In the genomic region with DNA sequence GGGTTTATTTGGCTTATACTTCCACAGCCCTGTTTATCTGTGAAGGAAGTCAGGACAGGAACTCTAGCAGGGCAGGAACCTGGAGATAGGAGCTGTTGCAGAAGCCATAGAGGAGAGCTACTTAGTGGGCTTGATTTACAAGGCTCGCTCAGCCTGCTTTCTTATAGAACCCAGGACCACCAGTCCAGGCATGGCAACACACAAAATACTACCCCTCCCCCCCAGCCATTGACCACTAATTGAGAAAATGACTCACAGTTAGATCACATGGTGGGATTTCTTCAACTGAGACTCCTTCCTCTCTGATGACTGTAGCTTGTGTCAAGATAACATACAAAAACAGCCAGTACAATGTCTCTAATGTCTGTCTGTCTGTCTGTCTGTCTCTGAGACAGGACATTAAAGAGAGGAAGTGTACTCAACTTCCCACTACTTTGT, we compare ENCODE assay signal across 14 mouse cellular contexts. TPM values are rescaled to one million over a fixed set of nuclear protein-coding genes. Genes with fewer than 3 reads are reported as not detected.
DNase-seq lines count a peak whose midpoint lies in the region; ATAC-seq lines count a peak whose summit lies in the region.
"Had no signal": no experiment of that assay in that cellular context is flagged by ENCODE, and none has a peak within 500 bp of the region (broad histone marks: within the 10 kb centered on the region; RNA-seq: fewer than 3 reads in every experiment).

No protein-coding gene starts in this region.

- peak overlapping the region; percentile 29 for H3K4me3 ChIP-seq in liver, embryonic 15.5 days (replicated peaks)
- H3K4me3 ChIP-seq: embryonic facial prominence, embryonic 15.5 days; hindbrain, embryonic 12.5 days; limb, embryonic 15.5 days had no signal

- peak; percentile 84 for DNase-seq in heart, adult 11 months
- DNase-seq in heart, adult 8-10 months (ENCODE audit: low spot score): no peak
- DNase-seq in 3T3-L1 (ENCODE audit: low read depth, low spot score): peak; percentile 50
- peak; percentile 60 for DNase-seq in c-Kit-positive CD71-negative TER-119-negative erythroid progenitor cells, embryonic 14.5 days (ENCODE audit: low read depth)
- no peak for DNase-seq in cerebellum, postnatal 4 days (ENCODE audit: low spot score in 2 of 2)
- DNase-seq in ovary, postnatal 10 days (ENCODE audit: low spot score): no peak
- DNase-seq: cerebellum, postnatal 10 days; spleen, adult 18-20 months had no signal

- no peaks in the 10 kb centered on the region for H3K27me3 ChIP-seq in liver, embryonic 15.5 days
- H3K27me3 ChIP-seq: embryonic facial prominence, embryonic 15.5 days; hindbrain, embryonic 12.5 days; limb, embryonic 15.5 days had no signal

- peaks cover 56% of the 10 kb centered on the region for H3K4me1 ChIP-seq in liver, embryonic 15.5 days (replicated peaks)
- H3K4me1 ChIP-seq: embryonic facial prominence, embryonic 15.5 days had no signal

- peak overlapping the region; percentile 30 for H3K9ac ChIP-seq in liver, embryonic 15.5 days
- H3K9ac ChIP-seq: embryonic facial prominence, embryonic 15.5 days; hindbrain, embryonic 12.5 days; limb, embryonic 15.5 days had no signal

- H3K9me3 ChIP-seq in liver, embryonic 15.5 days (replicated peaks): no peaks in the 10 kb centered on the region
- H3K9me3 ChIP-seq: embryonic facial prominence, embryonic 15.5 days; hindbrain, embryonic 12.5 days; limb, embryonic 15.5 days had no signal

- ATAC-seq in liver, embryonic 15.5 days (ENCODE audit: insufficient read depth): peak; percentile 27; the same call in 1 of the 2 replicates
- ATAC-seq in frontal cortex, adult (ENCODE audit: low TSS enrichment): no peak
- ATAC-seq: midbrain, embryonic 16.5 days had no signal

- peaks cover 37% of the 10 kb centered on the region for H3K36me3 ChIP-seq in liver, embryonic 15.5 days (replicated peaks)
- H3K36me3 ChIP-seq: embryonic facial prominence, embryonic 15.5 days; hindbrain, embryonic 12.5 days; limb, embryonic 15.5 days had no signal

- WGBS in liver, embryonic 15.5 days (ENCODE audit: insufficient replicate concordance): 0% methylated on average over 1 of the region's 1 CpGs

- peak overlapping the region; percentile 67 for H3K27ac ChIP-seq in liver, embryonic 15.5 days (replicated peaks)
- H3K27ac ChIP-seq: embryonic facial prominence, embryonic 15.5 days; hindbrain, embryonic 12.5 days; limb, embryonic 15.5 days had no signal

- peak overlapping the region; percentile 52 for H3K4me2 ChIP-seq in liver, embryonic 15.5 days
- H3K4me2 ChIP-seq: embryonic facial prominence, embryonic 15.5 days; hindbrain, embryonic 12.5 days; limb, embryonic 15.5 days had no signal

RNA-seq across cellular contexts. Expression of gene Frrs1, which starts 6.0 kb away (rescaled TPM):
- 1 to 10 TPM; 2.3 to 4.7 (median 3.9) TPM for total RNA-seq in heart, adult 8-10 months (2022)
- 38.0 and 43.0 TPM in 2 replicates for polyA plus RNA-seq in liver, embryonic 15.5 days (2015; fragmentation: Nextera tagmentation; extraction: Ambion mirVana)

RNA-seq across cellular contexts. Expression of gene Agl, which starts 57.3 kb away (rescaled TPM):
- total RNA-seq in heart, adult 8-10 months (2022): 100 to 1,000 TPM; 187 to 207 (median 200) TPM
- 10.3 and 12.1 TPM in 2 replicates for polyA plus RNA-seq in liver, embryonic 15.5 days (2015; fragmentation: Nextera tagmentation; extraction: Ambion mirVana)

Comparison
In these comparisons a context has a peak if more than half of its experiments do, and no peak if none do; other contexts are left out.
1. DNase-seq: peak in heart, adult 11 months (single experiment), 3T3-L1 (single experiment) and c-Kit-positive CD71-negative TER-119-negative erythroid progenitor cells, embryonic 14.5 days (single experiment); none in heart, adult 8-10 months (single experiment), cerebellum, postnatal 4 days (0 of 2) and ovary, postnatal 10 days (single experiment).